Mouse (Mus musculus) lung, embryonic 16.5 days (tissue): ENCODE measurements at regions not wholly inside any gene's neighbourhood (a gene's known extent, or its start where the extent isn't known, plus 50 kb on each side); places are given as distances from the start of the nearest gene placed in this dataset.

ENCODE experiments used
- ATAC-seq: fragments of 200-750 bp; cut with Nextera tagmentation; 2 replicates; pipeline ENCODE4 v1.8.0; 2017; ENCODE audit warnings: low read depth, mild to moderate bottlenecking, moderate library complexity
- H3K27ac ChIP-seq: fragments of 300-500 bp; sonication (generic); 2 replicates; pipeline ENCODE4 v1.5.1; 2014; ENCODE audit warnings: mild to moderate bottlenecking, control low read depth, low read length
- H3K27me3 ChIP-seq: fragments of 300-500 bp; sonication (generic); 2 replicates; pipeline ENCODE4 v1.6.1; 2014; ENCODE audit warnings: low read depth, low read length, mixed read lengths; ENCODE audit not compliant: control insufficient read depth, insufficient read depth
- H3K36me3 ChIP-seq: fragments of 300-500 bp; sonication (generic); 2 replicates; pipeline ENCODE4 v1.6.1; 2014; ENCODE audit warnings: low read length; ENCODE audit not compliant: control insufficient read depth, insufficient read depth
- H3K4me1 ChIP-seq: fragments of 300-500 bp; sonication (generic); replicated peaks from 2 replicates; pipeline ENCODE4 v1.6.1; 2014; ENCODE audit warnings: low read length, mixed read lengths; ENCODE audit not compliant: control insufficient read depth, insufficient read depth
- H3K4me2 ChIP-seq: fragments of 300-500 bp; sonication (generic); 2 replicates; pipeline ENCODE4 v1.6.1; 2014; ENCODE audit warnings: low read depth, low read length, control low read depth
- H3K4me3 ChIP-seq: fragments of 300-500 bp; sonication (generic); 2 replicates; pipeline ENCODE4 v1.5.1; 2014; ENCODE audit warnings: mild to moderate bottlenecking, low read length, control low read depth
- H3K9ac ChIP-seq: fragments of 300-500 bp; sonication (generic); 2 replicates; pipeline ENCODE4 v1.6.1; 2014; ENCODE audit warnings: low read length, control low read depth
- H3K9me3 ChIP-seq: fragments of 300-500 bp; sonication (generic); 2 replicates; pipeline ENCODE4 v1.6.1; 2016; ENCODE audit warnings: low read length; ENCODE audit not compliant: control insufficient read depth
- WGBS: fragments of 180-500 bp; shearing (Covaris S2); extraction: QIAGEN DNeasy Blood & Tissue Kit; methylation state at CpG from one replicate; pipeline ENCODE4 v1.1.7; 2014; 5-methylcytosine and 5-hydroxymethylcytosine counted together

- Histone ChIP-seq H3K4me3 (no peak overlapping the region), H3K27me3 (no peaks in the 10 kb centered on the region), H3K36me3 (no peaks in the 10 kb centered on the region), H3K9ac (no peak overlapping the region), H3K4me1 (no peaks in the 10 kb centered on the region), H3K4me2 (no peak overlapping the region), H3K9me3 (no peaks in the 10 kb centered on the region), H3K27ac (no peak overlapping the region)
- ATAC-seq = no peak
- 28% methylated on average over 11 of the region's 11 CpGs for WGBS
Measured at GRCm38 (mm10) chr2:105604553-105605116, 64.1 kb upstream of the Pax6 start.

GRCm38 (mm10) chr2:105607969-105608538 lies 60.6 kb upstream of the Pax6 start:
- Histone ChIP-seq H3K9ac (no peak overlapping the region), H3K36me3 (no peaks in the 10 kb centered on the region), H3K27ac (no peak overlapping the region), H3K4me2 (no peak overlapping the region), H3K27me3 (0 out of 2 replicates have a peak, but pooled peaks cover 3% of the 10 kb centered on the region), H3K4me1 (no peaks in the 10 kb centered on the region), H3K9me3 (no peaks in the 10 kb centered on the region), H3K4me3 (no peak overlapping the region)
- no peak for ATAC-seq
- 50% methylated on average over 8 of the region's 8 CpGs for WGBS

GRCm38 (mm10) chr2:105608756-105609155 lies 59.9 kb upstream of the Pax6 start:
- Histone ChIP-seq H3K4me1 (no peaks in the 10 kb centered on the region), H3K9ac (no peak overlapping the region), H3K4me3 (no peak overlapping the region), H3K4me2 (no peak overlapping the region), H3K9me3 (no peaks in the 10 kb centered on the region), H3K27me3 (0 out of 2 replicates have a peak, but pooled peaks cover 3% of the 10 kb centered on the region), H3K27ac (no peak overlapping the region), H3K36me3 (no peaks in the 10 kb centered on the region)
- 61% methylated on average over 7 of the region's 7 CpGs for WGBS
- ATAC-seq = no peak

GRCm38 (mm10) chr2:105611014-105611413 lies 57.7 kb upstream of the Pax6 start:
- no peaks in the 10 kb centered on the region for H3K36me3 ChIP-seq
- H3K27ac ChIP-seq = no peak overlapping the region
- H3K4me3 ChIP-seq = no peak overlapping the region
- 72% methylated on average over 5 of the region's 5 CpGs for WGBS
- H3K4me1 ChIP-seq = no peaks in the 10 kb centered on the region
- no peak overlapping the region for H3K9ac ChIP-seq
- no peak overlapping the region for H3K4me2 ChIP-seq
- ATAC-seq = no peak
- H3K27me3 ChIP-seq = 0 out of 2 replicates have a peak, but pooled peaks cover 3% of the 10 kb centered on the region
- no peaks in the 10 kb centered on the region for H3K9me3 ChIP-seq

- H3K27ac ChIP-seq = no peak overlapping the region
- no peaks in the 10 kb centered on the region for H3K9me3 ChIP-seq
- H3K9ac ChIP-seq = no peak overlapping the region
- H3K27me3 ChIP-seq = 0 out of 2 replicates have a peak, but pooled peaks cover 3% of the 10 kb centered on the region
- H3K4me3 ChIP-seq = no peak overlapping the region
- no peak overlapping the region; the same call in 1 of the 2 replicates for H3K4me2 ChIP-seq
- WGBS = 14% methylated on average over 4 of the region's 4 CpGs
- no peaks in the 10 kb centered on the region for H3K36me3 ChIP-seq
- H3K4me1 ChIP-seq = no peaks in the 10 kb centered on the region
- no peak for ATAC-seq
Measured at GRCm38 (mm10) chr2:105611651-105612050, 57.0 kb upstream of the Pax6 start.

- 0 out of 2 replicates have a peak, but pooled peaks cover 3% of the 10 kb centered on the region for H3K27me3 ChIP-seq
- no peaks in the 10 kb centered on the region for H3K36me3 ChIP-seq
- H3K4me3 ChIP-seq = no peak overlapping the region; the same call in 1 of the 2 replicates
- H3K4me2 ChIP-seq = peak overlapping the region; percentile 19
- 10% methylated on average over 21 of the region's 21 CpGs for WGBS
- ATAC-seq = peak; percentile 69
- no peak overlapping the region for H3K27ac ChIP-seq
- H3K9me3 ChIP-seq = no peaks in the 10 kb centered on the region
- no peaks in the 10 kb centered on the region for H3K4me1 ChIP-seq
- H3K9ac ChIP-seq = no peak overlapping the region
Measured at GRCm38 (mm10) chr2:105612051-105612664, 56.5 kb upstream of the Pax6 start.

- 41% methylated on average over 7 of the region's 7 CpGs for WGBS
- Histone ChIP-seq H3K9me3 (no peaks in the 10 kb centered on the region), H3K4me1 (no peaks in the 10 kb centered on the region), H3K27me3 (0 out of 2 replicates have a peak, but pooled peaks cover 3% of the 10 kb centered on the region), H3K36me3 (no peaks in the 10 kb centered on the region), H3K4me3 (no peak overlapping the region), H3K9ac (no peak overlapping the region), H3K27ac (no peak overlapping the region), H3K4me2 (peak overlapping the region; percentile 19; the same call in 1 of the 2 replicates)
- ATAC-seq = no peak
Measured at GRCm38 (mm10) chr2:105612706-105613105, 56.0 kb upstream of the Pax6 start.

GRCm38 (mm10) chr2:105613243-105613642 lies 55.5 kb upstream of the Pax6 start:
- no peak overlapping the region for H3K9ac ChIP-seq
- H3K27me3 ChIP-seq = 0 out of 2 replicates have a peak, but pooled peaks cover 3% of the 10 kb centered on the region
- ATAC-seq = no peak
- H3K4me3 ChIP-seq = no peak overlapping the region
- H3K27ac ChIP-seq = no peak overlapping the region
- 66% methylated on average over 6 of the region's 6 CpGs for WGBS
- H3K4me2 ChIP-seq = no peak overlapping the region
- H3K36me3 ChIP-seq = no peaks in the 10 kb centered on the region
- no peaks in the 10 kb centered on the region for H3K4me1 ChIP-seq
- no peaks in the 10 kb centered on the region for H3K9me3 ChIP-seq

- ATAC-seq = peak; percentile 45
- H3K4me3 ChIP-seq = no peak overlapping the region
- WGBS = 35% methylated on average over 18 of the region's 18 CpGs
Measured at GRCm38 (mm10) chr2:105615891-105616733, 52.6 kb upstream of the Pax6 start.

More at GRCm38 (mm10) chr2:105615891-105616733, 52.6 kb upstream of the Pax6 start:
- Histone ChIP-seq H3K27ac (no peak overlapping the region), H3K27me3 (0 out of 2 replicates have a peak, but pooled peaks cover 3% of the 10 kb centered on the region), H3K4me1 (no peaks in the 10 kb centered on the region), H3K9ac (no peak overlapping the region), H3K4me2 (peak overlapping the region; percentile 46), H3K36me3 (no peaks in the 10 kb centered on the region), H3K9me3 (no peaks in the 10 kb centered on the region)
